Mouse (Mus musculus) MEL (cell line): ENCODE measurements at regions not wholly inside any gene's neighbourhood (a gene's known extent, or its start where the extent isn't known, plus 50 kb on each side); places are given as distances from the start of the nearest gene placed in this dataset.

Source experiments
- CTCF ChIP-seq, 3 experiments: IDR thresholded peaks in 2 of 3; conservative IDR thresholded peaks in 1 of 3; 2 replicates each; pipeline ENCODE4 v1.5.1; 2011 to 2012; ENCODE audit warnings: low read length in 3 of 3, low read depth in 2 of 3, mild to moderate bottlenecking in 2 of 3, improper control_type of control experiment in 1 of 3, inconsistent platforms in 1 of 3, mixed read lengths in 1 of 3, moderate library complexity in 1 of 3; ENCODE audit not compliant: control insufficient read depth in 1 of 3, insufficient read depth in 1 of 3, poor library complexity in 1 of 3, severe bottlenecking in 1 of 3
- EP300 ChIP-seq, 2 experiments: IDR thresholded peaks; 2 replicates each; pipeline ENCODE4 v1.6.1; 2011; ENCODE audit warnings: improper control_type of control experiment in 2 of 2, low read length in 2 of 2, low read depth in 1 of 2, mild to moderate bottlenecking in 1 of 2
- HCFC1 ChIP-seq: IDR thresholded peaks from 2 replicates; pipeline ENCODE4 v1.6.1; 2012; ENCODE audit warnings: low read depth, mild to moderate bottlenecking, inconsistent platforms, low read length, improper control_type of control experiment, moderate library complexity
- MAFK ChIP-seq: IDR thresholded peaks from 2 replicates; pipeline ENCODE4 v1.6.1; 2011; ENCODE audit warnings: low read depth, mild to moderate bottlenecking, low read length, improper control_type of control experiment, borderline replicate concordance
- MAX ChIP-seq: IDR thresholded peaks from 2 replicates; pipeline ENCODE4 v1.6.1; 2011; ENCODE audit warnings: low read length, improper control_type of control experiment
- MXI1 ChIP-seq: IDR thresholded peaks from 2 replicates; pipeline ENCODE4 v1.6.1; 2011; ENCODE audit warnings: mild to moderate bottlenecking, low read depth, low read length, improper control_type of control experiment
- POLR2A ChIP-seq, 2 experiments: IDR thresholded peaks; 2 replicates each; pipeline ENCODE4 v1.6.1; 2011 to 2012; ENCODE audit warnings: low read length in 2 of 2, mild to moderate bottlenecking in 2 of 2, control low read depth in 1 of 2, improper control_type of control experiment in 1 of 2, low read depth in 1 of 2, moderate library complexity in 1 of 2; ENCODE audit not compliant: control insufficient read depth in 1 of 2, insufficient read depth in 1 of 2, poor library complexity in 1 of 2
- POLR2AphosphoS5 ChIP-seq: IDR thresholded peaks from 2 replicates; pipeline ENCODE4 v1.6.1; 2012; ENCODE audit warnings: low read depth, borderline replicate concordance, mild to moderate bottlenecking, inconsistent platforms, low read length, moderate library complexity, mixed read lengths
- USF1 ChIP-seq: IDR thresholded peaks from 2 replicates; pipeline ENCODE4 v1.6.1; 2014; ENCODE audit warnings: low read depth, mild to moderate bottlenecking, inconsistent platforms, low read length, improper control_type of control experiment, moderate library complexity
- ZC3H11A ChIP-seq: IDR thresholded peaks from 2 replicates; pipeline ENCODE4 v1.6.1; 2012; ENCODE audit warnings: low read depth, mild to moderate bottlenecking, inconsistent platforms, low read length, improper control_type of control experiment

DNA sequence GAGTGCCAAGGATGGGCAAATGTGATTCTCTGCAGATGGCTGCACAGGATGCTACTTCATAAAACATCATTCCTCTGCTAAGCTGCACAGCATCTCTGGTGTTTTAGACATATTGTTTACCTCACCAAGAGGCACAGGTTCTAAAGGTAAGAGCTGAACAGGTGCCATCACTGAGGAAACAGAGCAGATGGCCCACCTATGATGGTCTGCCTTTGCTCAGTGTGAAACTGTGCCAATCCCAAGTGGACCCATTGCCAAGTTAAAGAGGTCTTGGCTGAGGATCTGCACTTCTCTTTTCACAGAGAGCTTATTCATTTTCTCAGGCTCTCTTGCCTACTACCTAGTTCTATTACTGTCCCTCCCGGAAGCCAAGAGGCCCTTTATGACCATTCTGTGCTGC is 494.3 kb downstream of the Elavl2 start:
- TF ChIP-seq EP300 (IDR thresholded peaks at IDR 0.05; ENCODE audit: low read depth in 1 of 2, low read length in 2 of 2) (no peak), POLR2A (IDR thresholded peaks at IDR 0.05; ENCODE audit: control insufficient read depth in 1 of 2, insufficient read depth in 1 of 2, low read depth in 1 of 2, low read length in 2 of 2, poor library complexity in 1 of 2) (no peak), MAX (no peak), CTCF (IDR thresholded peaks at IDR 0.05 in 2 of 3, conservative IDR thresholded peaks at IDR 0.05 in 1 of 3; ENCODE audit: control insufficient read depth in 1 of 3, insufficient read depth in 1 of 3, low read depth in 2 of 3, low read length in 3 of 3, poor library complexity in 1 of 3, severe bottlenecking in 1 of 3) (no peak), MXI1 (no peak), HCFC1 (no peak), ZC3H11A (no peak), MAFK (no peak), POLR2AphosphoS5 (no peak), USF1 (no peak)
